Mouse (Mus musculus) C2C12 (cell line): ENCODE data around the gene Hexdc. TPM values are rescaled to one million over a fixed set of nuclear protein-coding genes. Genes with fewer than 3 reads are reported as not detected.
A peak's percentile ranks its signal among the peaks of the same experiment; 100 is the strongest.

Source experiments
- H3K27me3 ChIP-seq: one replicate; pipeline ENCODE4 v1.6.1; 2011; ENCODE audit not compliant: control insufficient read depth, insufficient read depth, insufficient read length
- H3K36me3 ChIP-seq: one replicate; pipeline ENCODE4 v1.6.1; 2011; ENCODE audit not compliant: control insufficient read depth, insufficient read depth
- H3K4me3 ChIP-seq: one replicate; pipeline ENCODE4 v1.5.1; 2011; ENCODE audit warnings: mild to moderate bottlenecking, control low read depth; ENCODE audit not compliant: poor library complexity, insufficient read depth, severe bottlenecking
- H3K79me2 ChIP-seq: one replicate; pipeline ENCODE4 v1.6.1; 2011; ENCODE audit not compliant: control insufficient read depth, insufficient read depth
- H3K79me3 ChIP-seq: one replicate; pipeline ENCODE4 v1.6.1; 2011; ENCODE audit warnings: low read depth, control low read depth
- H3ac ChIP-seq: one replicate; pipeline ENCODE3; 2011; ENCODE audit warnings: low read depth; ENCODE audit not compliant: control insufficient read depth, insufficient read length
- CEBPB ChIP-seq: IDR thresholded peaks from one replicate; pipeline ENCODE4 v1.6.1; 2011; ENCODE audit warnings: low read depth, mild to moderate bottlenecking, control low read depth, moderate library complexity
- CTCF ChIP-seq: IDR thresholded peaks from one replicate; pipeline ENCODE4 v1.5.1; 2011; ENCODE audit not compliant: control insufficient read depth, insufficient read depth, insufficient read length
- FOSL1 ChIP-seq: IDR thresholded peaks from one replicate; pipeline ENCODE4 v1.8.0; 2011; ENCODE audit warnings: mild to moderate bottlenecking, low read length; ENCODE audit not compliant: poor library complexity, insufficient read depth, severe bottlenecking
- MAX ChIP-seq: IDR thresholded peaks from one replicate; pipeline ENCODE4 v1.6.1; 2011; ENCODE audit warnings: mild to moderate bottlenecking, control low read depth
- MYOD1 ChIP-seq: IDR thresholded peaks from one replicate; pipeline ENCODE4 v1.6.1; 2011; ENCODE audit warnings: low read depth; ENCODE audit not compliant: control insufficient read depth, insufficient read length
- MYOG ChIP-seq: IDR thresholded peaks from one replicate; pipeline ENCODE4 v1.6.1; 2011; ENCODE audit not compliant: control insufficient read depth, insufficient read length; ENCODE audit errors: extremely low read depth
- USF1 ChIP-seq: IDR thresholded peaks from one replicate; pipeline ENCODE4 v1.6.1; 2011; ENCODE audit warnings: low read depth, mild to moderate bottlenecking, control low read depth, moderate library complexity
- polyA plus RNA-seq: library from polyadenylated mRNA; unstranded; fragments of >200 nt; fragmentation: generic; extraction: Trizol; gene quantifications from one replicate; pipeline ENCODE4 v1.2.1, GENCODE M21; 2012; ENCODE audit warnings: missing spikeins

Hexdc gene
- polyA plus RNA-seq, 1 experiment, result 5.4 TPM

- TF ChIP-seq CTCF, result no peak
- TF ChIP-seq MAX, result no peak
- TF ChIP-seq CEBPB, result no peak
- H3K79me3 ChIP-seq, result no peaks in the 10 kb centered on the region
- no peaks in the 10 kb centered on the region for H3K79me2 ChIP-seq
- H3K36me3 ChIP-seq, result peaks cover 2% of the 10 kb centered on the region
- H3ac ChIP-seq, result no peak overlapping the region
- H3K27me3 ChIP-seq, result no peaks in the 10 kb centered on the region
- no peak overlapping the region for H3K4me3 ChIP-seq
Measured at GRCm38 (mm10) chr11:121239669-121240068, 35.4 kb downstream of the Hexdc start.

GRCm38 (mm10) chr11:121250196-121250595, 46.0 kb downstream of the Hexdc start:
- TF ChIP-seq MYOD1 (no peak), USF1 (no peak), FOSL1 (no peak), CEBPB (no peak), MYOG (no peak), CTCF (no peak), MAX (no peak)
- Histone ChIP-seq H3K4me3 (no peak overlapping the region), H3K79me3 (no peaks in the 10 kb centered on the region), H3K79me2 (no peaks in the 10 kb centered on the region), H3K27me3 (no peaks in the 10 kb centered on the region), H3K36me3 (peaks cover 31% of the 10 kb centered on the region), H3ac (no peak overlapping the region)

GRCm38 (mm10) chr11:121259160-121260100, 55.2 kb downstream of the Hexdc start, which contains the start of gene Foxk2:
Gene Foxk2, plus strand, starts transcription at chr11:121259990.
- peaks cover 30% of the 10 kb centered on the region for H3K36me3 ChIP-seq
- H3K79me2 ChIP-seq, result peaks cover 47% of the 10 kb centered on the region
- H3K27me3 ChIP-seq, result no peaks in the 10 kb centered on the region
- TF ChIP-seq MAX (peak; percentile 53), MYOD1 (no peak), USF1 (peak; percentile 72), CTCF (no peak), CEBPB (no peak)
- H3ac ChIP-seq, result peak within 1 kb of the TSS; percentile 81
- H3K79me3 ChIP-seq, result peaks cover 41% of the 10 kb centered on the region
- peak within 1 kb of the TSS; percentile 97 for H3K4me3 ChIP-seq

GRCm38 (mm10) chr11:121260211-121260906, 56.1 kb downstream of the Hexdc start:
- H3K79me2 ChIP-seq, result peaks cover 56% of the 10 kb centered on the region
- peaks cover 40% of the 10 kb centered on the region for H3K36me3 ChIP-seq
- TF ChIP-seq CTCF, result no peak
- TF ChIP-seq MYOD1, result no peak
- no peak for TF ChIP-seq MYOG
- TF ChIP-seq CEBPB, result no peak
- no peak for TF ChIP-seq FOSL1
- no peak for TF ChIP-seq USF1
- no peak for TF ChIP-seq MAX
- peaks cover 49% of the 10 kb centered on the region for H3K79me3 ChIP-seq
- H3ac ChIP-seq, result peak overlapping the region; percentile 81
- no peaks in the 10 kb centered on the region for H3K27me3 ChIP-seq
- peak overlapping the region; percentile 97 for H3K4me3 ChIP-seq

GRCm38 (mm10) chr11:121261074-121261473, 56.8 kb downstream of the Hexdc start:
- peak overlapping the region; percentile 97 for H3K4me3 ChIP-seq
- TF ChIP-seq MYOG, result no peak
- TF ChIP-seq CTCF, result no peak
- no peak for TF ChIP-seq MYOD1
- no peak for TF ChIP-seq FOSL1
- no peak for TF ChIP-seq CEBPB
- TF ChIP-seq USF1, result no peak
- TF ChIP-seq MAX, result no peak
- H3K27me3 ChIP-seq, result no peaks in the 10 kb centered on the region
- peaks cover 46% of the 10 kb centered on the region for H3K36me3 ChIP-seq
- H3ac ChIP-seq, result peak overlapping the region; percentile 81
- H3K79me3 ChIP-seq, result peaks cover 55% of the 10 kb centered on the region
- H3K79me2 ChIP-seq, result peaks cover 63% of the 10 kb centered on the region

Other genes with a start within 250 kb of the Hexdc start
- gene Csnk1d, start 213.1 kb upstream of the Hexdc start, polyA plus RNA-seq, result 79.2 TPM
- gene Cd7, start 165.0 kb upstream of the Hexdc start, polyA plus RNA-seq, result not detected
- not detected for gene Sectm1b, start 140.9 kb upstream of the Hexdc start, polyA plus RNA-seq
- gene Sectm1a, start 123.2 kb upstream of the Hexdc start, polyA plus RNA-seq, result not detected
- gene Tex19.2, start 85.8 kb upstream of the Hexdc start, polyA plus RNA-seq, result 0.04 TPM
- gene Tex19.1, start 58.3 kb upstream of the Hexdc start, polyA plus RNA-seq, result 0.02 TPM
- not detected for gene Uts2r, start 44.2 kb upstream of the Hexdc start, polyA plus RNA-seq
- gene Ogfod3, start 278 bp downstream of the Hexdc start, polyA plus RNA-seq, result 10.8 TPM
- gene Cybc1, start 24.9 kb downstream of the Hexdc start, polyA plus RNA-seq, result 23.8 TPM
- 4.0 TPM for gene Narf, start 32.8 kb downstream of the Hexdc start, polyA plus RNA-seq
- 43.1 TPM for gene Foxk2, start 55.6 kb downstream of the Hexdc start, polyA plus RNA-seq
- 60.9 TPM for gene Wdr45b, start 150.0 kb downstream of the Hexdc start, polyA plus RNA-seq
- gene Rab40b, start 183.8 kb downstream of the Hexdc start, polyA plus RNA-seq, result 0.41 TPM
- 5.3 TPM for gene Fn3krp, start 217.0 kb downstream of the Hexdc start, polyA plus RNA-seq
- gene Fn3k, start 230.5 kb downstream of the Hexdc start, polyA plus RNA-seq, result 0.04 TPM
- 69.2 TPM for gene Tbcd, start 247.5 kb downstream of the Hexdc start, polyA plus RNA-seq